Mouse (Mus musculus): ENCODE measurements around the gene Anapc11. TPM values are rescaled to one million over a fixed set of nuclear protein-coding genes. Genes with fewer than 3 reads are reported as not detected.

The Anapc11 gene
- polyA plus RNA-seq, 1 experiment from 2014 or later, result 176 TPM

- WGBS, result under 1% methylated on average over 104 of the region's 116 CpGs
- Histone ChIP-seq H3K4me3 (replicated peaks; ENCODE audit: low read length) (peak overlapping the region; percentile 91), H3K36me3 (ENCODE audit: control insufficient read depth, insufficient read depth, low read length) (peaks cover 5% of the 10 kb centered on the region; the same call in 1 of the 2 replicates), H3K27ac (ENCODE audit: low read length) (peak overlapping the region; percentile 96), H3K4me1 (ENCODE audit: control insufficient read depth, insufficient read depth, low read length) (peaks cover 39% of the 10 kb centered on the region), H3K4me2 (ENCODE audit: low read depth, low read length) (peak overlapping the region; percentile 82), H3K9me3 (replicated peaks; ENCODE audit: control insufficient read depth, low read length) (no peaks in the 10 kb centered on the region), H3K27me3 (ENCODE audit: control insufficient read depth, insufficient read depth, low read length) (no peaks in the 10 kb centered on the region), H3K9ac (ENCODE audit: low read length) (peak overlapping the region; percentile 99)
- peak; percentile 78 for ATAC-seq (ENCODE audit: insufficient read depth, low FRiP score)
Measured at GRCm38 (mm10) chr11:120632559-120633519, 34.6 kb downstream of the Anapc11 start.

GRCm38 (mm10) chr11:120633520-120634343 is 35.5 kb downstream of the Anapc11 start, which contains the start of gene Mafg:
Gene Mafg, minus strand, starts transcription at chr11:120633600.
- peak within 1 kb of the TSS; percentile 82 for H3K4me2 ChIP-seq (ENCODE audit: low read depth, low read length)
- H3K4me3 ChIP-seq (replicated peaks; ENCODE audit: low read length), result peak within 1 kb of the TSS; percentile 91
- peak within 1 kb of the TSS; percentile 96 for H3K27ac ChIP-seq (ENCODE audit: low read length)
- peak; percentile 90 for ATAC-seq (ENCODE audit: insufficient read depth, low FRiP score)
- peaks cover 39% of the 10 kb centered on the region for H3K4me1 ChIP-seq (ENCODE audit: control insufficient read depth, insufficient read depth, low read length)
- H3K27me3 ChIP-seq (ENCODE audit: control insufficient read depth, insufficient read depth, low read length), result no peaks in the 10 kb centered on the region
- 10% methylated on average over 58 of the region's 58 CpGs for WGBS
- H3K36me3 ChIP-seq (ENCODE audit: control insufficient read depth, insufficient read depth, low read length), result peaks cover 5% of the 10 kb centered on the region; the same call in 1 of the 2 replicates
- no peaks in the 10 kb centered on the region for H3K9me3 ChIP-seq (replicated peaks; ENCODE audit: control insufficient read depth, low read length)
- peak within 1 kb of the TSS; percentile 99 for H3K9ac ChIP-seq (ENCODE audit: low read length)

GRCm38 (mm10) chr11:120634810-120635209 is 36.6 kb downstream of the Anapc11 start:
- no peaks in the 10 kb centered on the region for H3K36me3 ChIP-seq (ENCODE audit: control insufficient read depth, insufficient read depth, low read length)
- H3K4me2 ChIP-seq (ENCODE audit: low read depth, low read length), result no peak overlapping the region
- no peak overlapping the region for H3K27ac ChIP-seq (ENCODE audit: low read length)
- H3K9me3 ChIP-seq (replicated peaks; ENCODE audit: control insufficient read depth, low read length), result no peaks in the 10 kb centered on the region
- H3K9ac ChIP-seq (ENCODE audit: low read length), result no peak overlapping the region
- no peak for ATAC-seq (ENCODE audit: insufficient read depth, low FRiP score)
- no peaks in the 10 kb centered on the region for H3K27me3 ChIP-seq (ENCODE audit: control insufficient read depth, insufficient read depth, low read length)
- 84% methylated on average over 5 of the region's 5 CpGs for WGBS
- H3K4me1 ChIP-seq (ENCODE audit: control insufficient read depth, insufficient read depth, low read length), result peaks cover 31% of the 10 kb centered on the region
- no peak overlapping the region for H3K4me3 ChIP-seq (replicated peaks; ENCODE audit: low read length)

GRCm38 (mm10) chr11:120641255-120641654 is 43.0 kb downstream of the Anapc11 start:
- Histone ChIP-seq H3K36me3 (ENCODE audit: control insufficient read depth, insufficient read depth, low read length) (no peaks in the 10 kb centered on the region), H3K4me1 (ENCODE audit: control insufficient read depth, insufficient read depth, low read length) (peaks cover 12% of the 10 kb centered on the region), H3K9ac (ENCODE audit: low read length) (0 out of 2 replicates have a peak overlapping the region, but pooled peaks have one; percentile 29), H3K4me3 (replicated peaks; ENCODE audit: low read length) (no peak overlapping the region), H3K4me2 (ENCODE audit: low read depth, low read length) (no peak overlapping the region), H3K27ac (ENCODE audit: low read length) (no peak overlapping the region), H3K9me3 (replicated peaks; ENCODE audit: control insufficient read depth, low read length) (no peaks in the 10 kb centered on the region), H3K27me3 (ENCODE audit: control insufficient read depth, insufficient read depth, low read length) (no peaks in the 10 kb centered on the region; the same call in 1 of the 2 replicates)
- WGBS, result 63% methylated on average over 9 of the region's 9 CpGs
- no peak for ATAC-seq (ENCODE audit: insufficient read depth, low FRiP score)

GRCm38 (mm10) chr11:120641869-120642268 is 43.6 kb downstream of the Anapc11 start:
- no peaks in the 10 kb centered on the region for H3K9me3 ChIP-seq (replicated peaks; ENCODE audit: control insufficient read depth, low read length)
- no peak overlapping the region for H3K4me2 ChIP-seq (ENCODE audit: low read depth, low read length)
- H3K4me1 ChIP-seq (ENCODE audit: control insufficient read depth, insufficient read depth, low read length), result peaks cover 12% of the 10 kb centered on the region
- 79% methylated on average over 8 of the region's 8 CpGs for WGBS
- H3K9ac ChIP-seq (ENCODE audit: low read length), result peak overlapping the region; percentile 77; the same call in 1 of the 2 replicates
- ATAC-seq (ENCODE audit: insufficient read depth, low FRiP score), result no peak
- H3K27ac ChIP-seq (ENCODE audit: low read length), result no peak overlapping the region
- no peaks in the 10 kb centered on the region; the same call in 1 of the 2 replicates for H3K27me3 ChIP-seq (ENCODE audit: control insufficient read depth, insufficient read depth, low read length)
- no peak overlapping the region for H3K4me3 ChIP-seq (replicated peaks; ENCODE audit: low read length)
- H3K36me3 ChIP-seq (ENCODE audit: control insufficient read depth, insufficient read depth, low read length), result no peaks in the 10 kb centered on the region

- Histone ChIP-seq H3K36me3 (ENCODE audit: control insufficient read depth, insufficient read depth, low read length) (no peaks in the 10 kb centered on the region), H3K9ac (ENCODE audit: low read length) (peak overlapping the region; percentile 77), H3K4me3 (replicated peaks; ENCODE audit: low read length) (peak overlapping the region; percentile 60), H3K4me1 (ENCODE audit: control insufficient read depth, insufficient read depth, low read length) (peaks cover 12% of the 10 kb centered on the region), H3K4me2 (ENCODE audit: low read depth, low read length) (peak overlapping the region; percentile 92), H3K27me3 (ENCODE audit: control insufficient read depth, insufficient read depth, low read length) (no peaks in the 10 kb centered on the region; the same call in 1 of the 2 replicates), H3K9me3 (replicated peaks; ENCODE audit: control insufficient read depth, low read length) (no peaks in the 10 kb centered on the region), H3K27ac (ENCODE audit: low read length) (peak overlapping the region; percentile 47; the same call in 1 of the 2 replicates)
- ATAC-seq (ENCODE audit: insufficient read depth, low FRiP score), result peak; percentile 53
- 2% methylated on average over 18 of the region's 18 CpGs for WGBS
Measured at GRCm38 (mm10) chr11:120642939-120643600, 44.8 kb downstream of the Anapc11 start.

GRCm38 (mm10) chr11:120643601-120643987 is 45.4 kb downstream of the Anapc11 start, which contains the start of gene Pycr1:
Gene Pycr1, minus strand, starts transcription at chr11:120643769.
- H3K4me3 ChIP-seq (replicated peaks; ENCODE audit: low read length), result peak within 1 kb of the TSS; percentile 60
- H3K27ac ChIP-seq (ENCODE audit: low read length), result peak within 1 kb of the TSS; percentile 47; the same call in 1 of the 2 replicates
- H3K36me3 ChIP-seq (ENCODE audit: control insufficient read depth, insufficient read depth, low read length), result no peaks in the 10 kb centered on the region
- H3K9ac ChIP-seq (ENCODE audit: low read length), result peak within 1 kb of the TSS; percentile 77
- H3K4me1 ChIP-seq (ENCODE audit: control insufficient read depth, insufficient read depth, low read length), result peaks cover 12% of the 10 kb centered on the region
- ATAC-seq (ENCODE audit: insufficient read depth, low FRiP score), result peak; percentile 100
- under 1% methylated on average over 15 of the region's 15 CpGs for WGBS
- H3K27me3 ChIP-seq (ENCODE audit: control insufficient read depth, insufficient read depth, low read length), result no peaks in the 10 kb centered on the region; the same call in 1 of the 2 replicates
- peak within 1 kb of the TSS; percentile 92 for H3K4me2 ChIP-seq (ENCODE audit: low read depth, low read length)
- H3K9me3 ChIP-seq (replicated peaks; ENCODE audit: control insufficient read depth, low read length), result no peaks in the 10 kb centered on the region

GRCm38 (mm10) chr11:120647047-120647830 is 49.0 kb downstream of the Anapc11 start:
- no peaks in the 10 kb centered on the region for H3K36me3 ChIP-seq (ENCODE audit: control insufficient read depth, insufficient read depth, low read length)
- no peak overlapping the region for H3K27ac ChIP-seq (ENCODE audit: low read length)
- ATAC-seq (ENCODE audit: insufficient read depth, low FRiP score), result no peak
- H3K4me3 ChIP-seq (replicated peaks; ENCODE audit: low read length), result no peak overlapping the region; the same call in 1 of the 2 replicates
- H3K4me2 ChIP-seq (ENCODE audit: low read depth, low read length), result no peak overlapping the region
- peaks cover 9% of the 10 kb centered on the region for H3K4me1 ChIP-seq (ENCODE audit: control insufficient read depth, insufficient read depth, low read length)
- no peaks in the 10 kb centered on the region for H3K9me3 ChIP-seq (replicated peaks; ENCODE audit: control insufficient read depth, low read length)
- WGBS, result 79% methylated on average over 35 of the region's 35 CpGs
- H3K27me3 ChIP-seq (ENCODE audit: control insufficient read depth, insufficient read depth, low read length), result no peaks in the 10 kb centered on the region; the same call in 1 of the 2 replicates
- H3K9ac ChIP-seq (ENCODE audit: low read length), result peak overlapping the region; percentile 56; the same call in 1 of the 2 replicates

Measured in stomach, embryonic 16.5 days (tissue).